Mouse (Mus musculus) c-Kit-positive CD71-positive TER-119-negative erythroid progenitor cells, embryonic 14.5 days (primary cell): Measurements from ENCODE around the gene Golga7b.

Experiments used
- DNase-seq: peaks from one replicate; pipeline ENCODE4 v3.0.0-alpha.2; 2013; ENCODE audit warnings: low read depth

Gene Golga7b

DNA sequence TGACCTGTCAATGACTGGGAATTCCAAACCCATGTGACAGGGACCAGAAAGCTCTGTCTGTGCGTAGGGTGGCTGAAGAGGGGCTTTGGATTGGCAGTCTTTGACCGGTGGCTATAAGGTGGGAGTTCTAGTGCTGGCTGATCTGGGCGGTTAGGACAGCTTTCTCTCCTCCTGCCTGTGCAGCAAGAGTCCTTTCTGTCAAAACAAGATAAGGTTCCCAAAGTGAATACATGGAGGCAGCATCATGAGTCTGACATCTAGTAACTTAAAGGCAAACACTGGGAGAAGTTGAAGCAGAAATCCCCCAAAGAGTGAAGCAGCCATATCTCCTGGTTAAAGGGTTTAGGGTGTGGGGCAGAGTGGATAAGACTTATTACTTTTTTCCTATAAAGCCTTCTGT lies at the start of gene Golga7b:
Golga7b (plus strand) TSS at position 56 of the 400 bp plus-strand sequence.
- no peak for DNase-seq

DNA sequence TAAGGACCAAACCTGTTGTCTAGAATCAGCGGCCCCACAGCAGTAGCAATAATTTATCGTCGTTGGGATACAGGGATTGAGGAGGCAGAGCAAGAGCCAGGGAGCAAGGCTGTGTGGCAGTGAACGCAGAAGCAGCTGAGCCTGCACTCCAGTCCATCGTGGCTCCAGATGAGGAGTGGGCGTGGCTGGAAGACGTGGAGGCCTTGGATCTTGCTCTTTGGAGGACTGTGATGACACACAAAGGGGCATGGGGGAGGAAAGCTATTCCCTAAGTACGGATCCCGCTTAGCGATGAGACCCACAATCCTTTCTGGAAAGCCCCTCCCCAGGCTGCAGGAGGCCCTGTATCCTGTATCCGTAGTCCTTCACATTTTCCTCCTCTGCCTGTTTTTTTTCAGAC lies 49.3 kb upstream of the Golga7b start:
- no peak for DNase-seq

DNA sequence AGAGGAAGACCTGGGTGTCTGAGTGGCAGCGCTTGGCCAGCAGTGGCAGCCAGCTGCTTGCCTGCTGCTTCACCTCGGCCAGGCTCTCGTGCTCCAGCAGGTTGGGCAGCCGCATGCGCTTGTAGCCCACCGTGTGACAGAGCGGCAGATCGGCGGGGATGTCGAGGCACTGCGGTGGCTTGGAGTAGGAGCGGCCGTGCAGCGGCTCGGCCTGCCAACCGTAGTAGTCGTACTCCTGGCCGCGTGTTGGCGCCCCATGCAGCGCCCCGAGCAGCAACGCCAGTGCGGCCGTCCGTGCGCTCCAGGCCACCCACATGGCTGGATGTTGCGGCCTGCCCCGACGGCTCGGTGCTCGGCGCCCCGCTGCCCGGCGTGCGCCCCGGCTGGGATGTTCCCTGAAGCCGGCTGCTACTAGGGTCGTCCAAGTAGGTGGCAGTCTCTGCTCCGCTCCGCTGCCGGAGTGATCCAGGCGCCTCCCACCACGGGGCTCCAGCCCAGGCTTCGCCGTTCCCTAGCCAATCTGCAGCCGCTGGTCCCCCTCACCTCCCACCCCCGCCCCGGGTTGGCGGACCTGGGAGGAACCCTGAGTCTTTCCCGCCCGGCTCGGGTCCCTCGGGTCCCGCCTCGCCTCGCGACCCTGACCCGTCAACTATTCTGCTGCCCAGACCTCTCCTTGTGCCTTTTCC lies 45.5 kb upstream of the Golga7b start, which contains the start of gene Sfrp5:
Sfrp5 (minus strand) TSS at position 557 of the 686 bp plus-strand sequence.
- no peak for DNase-seq

DNA sequence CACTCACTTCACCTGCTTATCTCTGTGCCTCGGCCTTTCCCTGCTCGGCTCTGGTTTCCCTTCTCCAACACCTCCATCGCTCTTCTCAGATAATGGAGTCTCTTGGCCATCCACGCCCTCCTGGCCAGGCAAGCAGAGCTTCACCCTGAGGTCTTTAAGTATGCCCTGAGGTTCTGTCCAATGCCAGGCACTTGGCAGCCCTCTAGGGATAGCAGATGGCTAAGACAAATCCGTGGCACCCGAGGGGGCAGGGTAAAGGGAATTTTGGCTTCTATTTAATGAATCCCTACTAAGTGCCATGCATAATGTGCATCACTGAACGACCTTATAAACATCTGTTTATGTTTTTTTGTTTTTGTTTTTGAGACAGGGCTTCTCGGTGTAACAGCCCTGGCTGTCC lies 44.9 kb upstream of the Golga7b start:
- no peak for DNase-seq

DNA sequence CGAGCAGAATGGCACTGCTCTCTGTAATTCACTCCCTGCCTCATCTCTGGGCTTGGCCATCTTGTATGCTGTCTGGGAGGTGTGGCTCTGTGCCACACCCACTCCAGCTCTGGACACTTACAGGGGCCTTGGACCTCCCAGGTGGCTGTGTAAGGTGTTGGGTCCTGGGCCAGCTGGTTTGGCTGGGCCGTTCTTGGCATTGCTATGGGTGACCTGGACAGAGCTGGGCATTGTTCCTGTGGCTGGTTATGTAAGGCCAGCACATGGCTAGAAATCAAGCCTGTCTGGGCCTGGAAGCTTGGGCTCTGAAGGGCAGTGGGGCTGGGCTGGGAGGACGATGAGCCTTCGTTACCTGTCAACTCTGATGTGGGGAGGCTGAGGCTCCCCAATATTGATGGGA lies 43.1 kb upstream of the Golga7b start:
- no peak for DNase-seq

DNA sequence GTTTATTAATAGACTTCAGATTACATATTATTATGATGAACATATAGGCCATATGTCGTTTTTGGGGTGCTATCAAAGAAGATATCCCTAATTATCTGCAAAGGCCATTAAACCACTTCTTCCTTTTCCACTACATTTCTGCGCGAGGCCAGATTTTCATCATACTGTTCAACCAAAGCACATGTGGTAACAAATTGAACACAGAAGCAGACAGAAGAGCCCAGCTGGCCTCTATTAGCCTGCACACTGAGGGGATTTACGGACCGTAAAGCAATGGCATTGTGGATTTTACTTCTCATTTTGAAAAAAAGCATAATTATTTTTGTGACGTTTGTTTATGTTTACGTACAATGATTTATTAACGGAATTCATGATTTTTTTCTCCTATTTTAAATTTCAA lies 42.2 kb upstream of the Golga7b start:
- no peak for DNase-seq

DNA sequence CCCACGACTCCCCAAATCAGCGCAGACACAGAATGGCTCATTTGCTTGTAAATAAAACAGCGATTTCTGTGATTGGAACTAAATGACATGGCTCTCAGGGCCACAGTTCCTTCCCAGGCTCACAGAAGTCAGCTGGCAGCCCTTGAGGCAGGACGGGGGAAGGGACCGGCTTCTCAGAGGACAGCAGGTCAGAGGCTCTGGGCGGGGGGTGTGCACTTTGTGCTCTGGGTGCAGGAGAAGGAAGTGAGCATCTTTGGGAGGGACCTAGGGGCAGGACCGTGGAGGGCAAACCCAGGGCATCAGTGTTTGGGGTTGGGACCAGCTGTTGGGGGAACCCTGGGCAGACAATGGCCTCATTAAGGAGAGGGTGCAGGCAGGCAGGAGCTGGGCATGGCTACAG lies 37.9 kb upstream of the Golga7b start:
- no peak for DNase-seq

DNA sequence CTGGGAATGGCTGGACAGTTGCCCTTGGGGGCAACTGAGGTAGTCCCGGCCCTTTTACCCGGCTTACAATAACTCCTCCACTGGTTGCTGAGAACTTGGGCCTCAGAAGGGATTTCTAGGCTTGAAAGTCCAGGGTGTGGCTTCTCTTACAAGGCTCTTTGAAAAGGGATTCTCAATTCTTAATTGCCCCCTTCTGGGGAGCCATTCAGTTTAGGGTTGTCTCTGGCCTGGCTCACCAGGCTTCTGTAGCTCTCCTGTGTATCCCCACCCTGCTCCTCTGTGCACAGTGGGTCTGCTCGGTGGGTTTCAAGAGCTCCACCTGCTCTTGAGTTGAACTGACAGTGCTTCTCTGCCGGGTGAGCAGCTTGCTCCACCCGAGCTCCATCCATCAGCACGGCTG lies 37.4 kb upstream of the Golga7b start:
- DNase-seq, result no peak

DNA sequence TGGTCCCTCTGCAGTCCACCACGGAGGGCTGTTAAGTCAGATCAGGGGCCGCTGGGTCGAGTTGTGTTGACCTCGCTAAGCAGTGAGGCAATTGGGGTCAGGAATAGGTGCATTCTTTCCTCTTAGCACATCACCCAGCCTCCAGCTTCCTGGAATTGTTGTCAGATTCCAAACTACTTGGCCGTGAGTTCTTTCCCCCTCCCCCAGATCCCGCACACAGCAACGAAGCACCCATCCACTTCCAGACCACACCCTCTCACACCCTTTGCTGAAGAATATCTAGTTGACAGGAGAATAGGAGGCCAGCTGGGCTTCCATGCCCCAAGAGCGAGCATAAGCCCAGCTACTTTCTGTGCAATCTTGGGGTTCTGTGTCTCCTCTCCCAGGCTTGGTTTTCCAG lies 35.4 kb upstream of the Golga7b start:
- no peak for DNase-seq

DNA sequence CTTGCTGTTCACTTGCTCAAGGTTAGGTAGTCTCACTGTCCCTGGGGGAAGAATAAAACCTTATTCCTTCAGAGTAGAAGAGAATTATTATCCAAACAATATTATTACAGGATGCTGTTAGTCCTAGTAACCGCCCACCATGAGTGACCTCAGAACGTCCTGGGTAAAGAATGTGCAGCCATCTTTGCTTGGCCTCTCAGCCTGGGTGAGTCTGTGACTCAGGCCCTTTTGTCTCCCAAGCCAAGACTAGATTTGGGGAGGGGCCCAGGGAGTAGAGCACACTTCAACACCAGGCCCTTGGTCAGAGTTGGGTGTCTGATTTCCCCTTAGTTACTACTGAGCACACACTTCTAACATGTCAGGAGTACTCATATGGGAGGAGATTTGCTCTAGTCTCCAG lies 32.8 kb upstream of the Golga7b start:
- DNase-seq, result no peak

DNA sequence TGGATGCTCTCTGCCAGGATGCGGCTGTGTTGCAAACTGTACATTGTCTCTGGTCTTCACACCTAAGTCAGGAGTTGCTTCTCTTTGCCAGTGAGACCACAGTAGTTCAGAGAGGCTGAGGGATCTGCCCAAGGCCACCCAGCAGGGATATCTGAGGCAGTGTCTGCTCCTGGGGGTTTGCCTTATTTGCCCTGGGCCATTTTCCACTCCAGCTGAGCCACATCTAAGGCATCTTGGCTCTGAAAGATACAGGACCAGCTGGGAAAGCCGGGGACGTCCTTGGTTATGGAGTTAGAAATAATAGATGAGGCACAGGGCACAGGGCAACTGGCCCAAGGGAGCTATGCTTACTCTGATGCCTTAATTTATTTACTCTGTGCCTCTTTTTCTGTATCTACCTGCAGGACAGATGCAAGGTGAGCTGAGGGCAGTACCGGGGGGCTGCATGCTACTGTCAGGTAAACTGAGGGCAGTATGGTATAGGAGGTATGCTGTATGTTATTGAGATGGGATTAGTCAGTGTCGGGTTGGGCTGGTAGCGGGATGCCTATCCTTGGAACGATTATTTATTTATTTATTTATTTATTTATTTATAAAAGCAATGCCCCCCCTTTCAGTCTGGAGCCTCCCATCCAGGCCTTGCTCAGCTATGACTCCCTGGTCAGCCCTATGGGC lies 30.5 kb upstream of the Golga7b start:
- no peak for DNase-seq

DNA sequence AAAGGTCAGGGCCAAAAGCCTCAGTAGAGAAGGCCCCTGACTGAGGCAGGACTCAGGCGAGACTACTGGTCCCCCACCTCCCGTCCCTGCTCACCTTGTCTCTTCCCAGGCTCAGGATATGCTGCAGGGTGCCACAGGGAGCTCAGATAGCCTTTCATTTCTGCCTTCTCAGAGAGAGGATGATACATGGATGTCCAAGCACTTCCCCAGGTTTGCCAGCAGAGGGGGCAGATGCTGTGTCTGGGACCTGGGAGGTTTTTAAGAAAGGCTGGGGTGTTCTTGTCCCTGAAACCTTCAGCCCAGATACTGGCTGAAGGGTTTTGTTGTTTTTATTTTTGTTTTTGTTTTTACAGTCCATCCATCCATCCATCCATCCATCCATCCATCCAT lies 30.0 kb upstream of the Golga7b start:
- DNase-seq, result no peak

DNA sequence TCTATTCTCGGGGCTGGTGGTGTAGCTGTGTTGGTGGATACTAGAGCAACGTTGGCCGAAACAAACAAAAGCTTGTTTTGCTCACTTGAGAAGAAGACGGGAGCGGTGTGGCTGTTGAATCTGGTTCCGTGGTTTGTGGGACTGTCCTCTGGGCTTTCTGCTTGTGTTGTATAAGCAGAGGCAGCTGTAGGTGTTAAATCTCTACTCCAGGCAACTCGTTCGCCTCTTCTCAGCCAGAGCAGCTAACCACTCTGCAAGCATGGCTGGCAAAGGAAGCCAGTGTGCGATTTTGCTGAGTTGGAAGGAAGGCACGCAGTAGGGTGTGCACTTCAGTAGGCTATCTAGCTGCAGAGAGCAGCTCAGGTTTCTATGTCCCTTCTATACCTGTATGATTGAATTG lies 20.9 kb upstream of the Golga7b start:
- no peak for DNase-seq

DNA sequence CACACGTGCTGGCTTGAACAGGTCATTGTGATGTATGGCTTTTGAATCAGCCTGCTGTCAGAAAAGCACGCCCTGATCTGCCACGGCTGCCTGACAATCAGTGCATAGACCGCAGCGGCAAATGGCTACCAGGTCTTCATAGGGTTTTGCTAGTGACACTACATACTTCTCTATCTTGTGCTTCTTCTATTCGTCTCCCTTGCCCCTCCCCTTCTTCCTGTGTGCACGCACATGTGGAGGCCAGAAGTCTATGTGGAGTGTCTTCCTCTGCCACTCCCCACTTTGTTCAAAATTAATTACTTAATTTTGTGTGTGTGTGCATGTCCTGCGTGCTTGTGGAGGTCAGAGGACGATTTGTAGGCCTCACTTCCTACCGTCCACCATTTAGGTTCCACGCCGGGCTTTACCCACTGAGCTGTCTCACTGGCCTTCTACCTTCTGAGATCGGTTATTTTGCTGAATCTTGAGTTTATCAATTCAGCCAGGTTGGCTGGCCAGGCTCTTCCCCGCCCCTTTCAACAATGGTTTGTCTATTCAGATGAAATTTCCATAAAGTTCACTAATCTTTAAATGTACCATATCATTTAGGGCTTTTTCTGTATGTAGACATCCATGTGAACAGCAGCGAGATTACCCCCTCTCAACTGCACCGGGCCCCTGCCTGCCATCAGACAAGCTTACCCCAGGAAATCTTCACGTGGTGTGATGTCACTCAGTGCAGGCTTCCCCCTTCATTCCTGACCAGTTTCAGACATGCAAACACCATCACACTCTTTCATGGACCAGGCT lies 17.7 kb upstream of the Golga7b start:
- DNase-seq, result no peak

DNA sequence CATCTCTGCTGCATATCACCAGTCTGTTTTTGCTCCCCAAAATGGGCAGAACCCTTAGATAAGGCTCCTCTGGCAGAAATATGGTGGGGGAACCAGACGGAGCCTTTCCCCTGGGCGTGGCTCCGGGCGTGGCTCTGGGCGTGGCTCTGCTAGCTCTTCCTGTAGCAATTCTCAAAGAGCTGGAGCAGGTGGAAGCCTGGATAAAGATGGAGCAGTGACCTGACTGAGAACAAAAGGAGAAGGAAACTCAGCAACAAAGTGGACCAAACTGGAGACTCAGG lies 17.1 kb upstream of the Golga7b start:
- DNase-seq, result peak; percentile 28

DNA sequence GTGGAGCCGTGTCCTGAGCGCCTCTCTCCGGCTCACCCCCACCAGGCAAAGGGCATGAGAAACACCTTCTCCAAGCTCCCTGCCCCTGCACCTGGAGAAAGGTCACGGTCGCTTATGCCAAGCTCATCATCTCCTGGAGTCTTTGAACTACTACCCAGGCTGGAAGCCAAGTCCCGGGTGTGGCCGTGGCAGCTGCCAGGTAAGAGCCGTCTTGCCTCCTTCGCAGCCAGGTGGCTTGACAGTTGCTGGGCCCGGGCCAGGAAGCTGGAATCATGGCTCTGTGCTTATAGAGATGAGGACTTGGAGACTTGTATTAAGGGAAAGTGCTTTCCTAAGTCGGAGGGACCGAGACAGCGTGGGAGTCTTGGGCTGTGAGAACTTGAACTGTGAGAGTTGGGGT lies 16.4 kb upstream of the Golga7b start:
- DNase-seq, result no peak

DNA sequence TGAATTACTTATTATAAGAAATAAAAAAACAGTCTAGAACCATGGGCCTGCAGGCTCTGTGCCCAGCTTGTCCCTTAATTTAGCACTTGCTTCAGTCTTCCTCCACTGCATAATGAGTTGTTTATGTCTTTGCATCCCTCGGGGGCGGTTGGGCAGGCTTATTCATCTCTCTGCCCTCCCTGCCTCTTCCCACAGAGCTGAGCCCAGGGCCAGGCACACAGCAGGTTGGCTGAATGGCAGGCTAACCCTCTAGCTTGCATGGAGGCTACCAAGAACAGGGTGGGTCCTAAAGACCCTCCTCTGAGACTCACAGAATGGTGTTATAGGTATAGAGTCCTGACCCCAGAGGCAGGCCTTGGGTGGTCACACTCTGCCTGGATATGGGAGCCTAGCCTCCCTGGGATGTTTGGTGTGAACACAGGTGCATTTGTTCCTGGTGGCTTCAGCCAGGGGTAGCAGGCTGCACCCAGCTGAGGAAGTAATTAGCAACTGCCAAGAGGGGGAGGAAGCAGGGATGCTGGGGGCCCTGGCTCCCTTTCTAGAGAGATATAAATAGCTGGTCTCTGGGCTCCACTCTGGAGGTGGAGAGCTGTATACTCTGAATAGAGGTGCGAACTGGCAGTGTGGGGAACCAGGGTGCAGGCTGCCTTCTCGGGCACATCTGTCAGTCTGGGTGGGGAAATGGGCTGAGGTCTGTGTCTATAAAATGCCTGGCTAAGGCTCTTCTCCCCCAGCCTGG lies 9.6 kb upstream of the Golga7b start:
- no peak for DNase-seq

DNA sequence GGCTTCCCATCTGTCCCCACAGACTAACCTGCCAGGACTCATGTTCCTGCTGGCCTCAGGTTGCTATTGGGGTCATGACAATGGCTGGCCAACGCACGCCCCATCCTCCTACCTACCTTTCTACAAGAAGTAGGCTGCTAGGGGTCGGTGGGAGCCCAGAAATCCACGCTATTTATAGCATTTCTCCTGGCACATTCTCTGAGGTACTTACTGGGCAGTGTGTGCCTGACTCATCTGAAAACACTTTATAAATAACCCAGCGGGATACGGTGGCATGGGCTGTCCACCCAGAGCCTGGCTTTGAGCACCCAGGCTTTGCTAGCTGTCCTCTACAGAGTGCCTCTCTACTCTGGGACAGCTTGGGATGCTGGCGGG lies 9.0 kb upstream of the Golga7b start:
- no peak for DNase-seq

DNA sequence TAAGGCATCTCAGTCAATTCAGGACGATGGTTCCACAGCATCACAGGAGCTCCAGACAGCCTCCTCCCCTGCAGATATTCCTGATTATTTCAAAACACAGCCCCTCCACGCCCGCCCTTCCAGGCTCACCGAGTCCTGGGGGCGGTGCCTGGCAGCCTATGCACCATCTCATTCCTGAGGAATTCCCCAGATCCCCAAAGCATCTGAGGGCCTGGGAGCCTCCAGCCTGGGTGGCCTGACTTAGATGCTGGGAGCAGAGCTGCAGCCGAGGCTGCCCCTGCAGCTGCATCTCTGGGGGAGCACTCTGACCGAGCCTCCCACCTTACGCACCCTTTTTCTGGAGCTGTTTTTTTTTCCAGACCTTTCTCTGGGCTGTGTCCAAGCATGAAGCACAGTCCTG lies 6.5 kb upstream of the Golga7b start:
- no peak for DNase-seq

DNA sequence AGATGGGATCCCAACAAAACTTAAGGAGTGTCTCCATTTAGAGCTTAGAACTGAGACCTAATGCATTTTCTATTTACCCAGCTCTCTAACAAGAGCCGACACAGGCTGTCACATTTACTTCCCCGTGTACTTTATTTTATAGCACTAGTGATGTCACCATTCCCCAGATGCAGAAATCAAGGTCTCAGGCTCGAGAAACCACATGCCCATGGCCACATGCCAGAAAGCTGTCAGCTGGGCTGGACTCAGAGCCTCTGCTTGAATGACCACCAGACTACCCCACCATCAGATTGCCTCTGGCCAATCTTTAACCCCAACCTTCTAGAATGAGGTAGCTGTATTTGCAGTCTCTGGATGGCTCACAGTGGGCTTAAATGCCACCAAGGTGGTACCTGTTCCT lies 4.0 kb upstream of the Golga7b start:
- no peak for DNase-seq

DNA sequence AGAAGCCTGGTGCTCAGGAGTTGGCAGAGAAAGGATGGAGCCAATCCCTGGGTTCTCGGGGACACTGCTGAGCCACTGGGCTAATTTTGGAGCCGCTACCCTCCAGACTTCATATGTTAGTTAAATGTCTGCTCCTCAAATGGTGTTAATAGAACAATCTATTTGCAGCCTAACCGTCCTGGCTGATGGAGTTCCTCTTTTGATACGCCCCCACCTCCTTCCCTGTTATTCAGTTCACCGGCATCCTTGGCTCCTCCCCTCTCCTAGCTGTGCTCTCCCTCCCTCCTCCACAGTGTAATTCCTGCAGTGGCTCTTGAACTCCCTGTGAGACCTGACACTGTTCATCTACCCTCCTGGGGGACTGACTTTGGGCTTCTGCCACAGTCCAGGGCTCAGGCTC lies 748 bp upstream of the Golga7b start:
- no peak for DNase-seq

DNA sequence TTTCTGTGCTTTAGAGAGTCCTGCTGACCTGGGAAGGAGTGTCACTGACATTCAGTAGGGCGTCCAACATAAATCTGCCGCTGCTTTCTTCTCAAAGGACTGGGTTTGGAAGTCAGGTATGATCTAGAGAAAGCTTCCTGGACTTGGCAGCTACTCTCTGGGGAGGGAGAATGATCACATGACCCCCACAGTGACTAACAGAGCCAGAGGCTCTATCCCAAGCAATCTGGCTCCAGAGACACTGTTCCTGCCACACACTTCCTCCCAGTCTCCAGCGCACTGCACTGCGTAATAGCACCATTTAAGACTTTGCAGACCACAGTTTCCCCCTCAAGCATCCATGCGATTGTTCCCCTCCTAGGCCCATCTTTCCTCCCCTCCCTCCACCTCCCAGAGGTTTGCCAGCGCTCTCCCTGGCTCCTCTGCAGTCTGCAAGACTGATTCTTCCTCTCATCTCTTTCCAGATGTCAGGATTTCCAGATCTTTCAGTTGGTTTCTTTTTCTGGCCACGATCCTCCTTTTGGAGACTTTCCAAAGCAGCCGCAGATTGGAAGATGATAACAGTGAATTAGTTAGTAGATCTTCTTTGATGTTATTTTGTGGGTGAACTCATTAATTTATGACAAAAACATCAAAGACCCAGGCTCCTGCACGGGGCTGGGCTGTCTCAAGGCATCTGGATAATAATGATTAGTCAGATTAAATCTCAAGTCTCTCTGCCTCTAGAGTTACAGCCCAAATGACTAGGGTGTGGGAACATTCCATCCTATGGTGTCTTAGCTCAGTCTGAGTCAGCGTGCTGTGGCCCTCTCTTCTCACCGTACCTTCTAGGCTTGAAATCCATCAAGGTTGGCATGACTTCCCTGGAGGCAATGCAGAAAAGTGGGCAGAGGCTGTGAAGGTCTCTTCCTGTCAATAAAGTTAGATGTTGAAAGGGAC lies 2.9 kb downstream of the Golga7b start:
- DNase-seq, result no peak
